Mouse (Mus musculus) olfactory bulb, adult 2 months (tissue): ENCODE results near the gene Slc23a3. TPM values are rescaled to one million over a fixed set of nuclear protein-coding genes. Genes with fewer than 3 reads are reported as not detected.

Experiments used
- H3K27ac ChIP-seq: fragments of 200-500 bp; 2 replicates; pipeline ENCODE4 v1.5.1; 2012; ENCODE audit warnings: low read depth, low read length; ENCODE audit not compliant: insufficient read depth
- H3K4me1 ChIP-seq: fragments of 200-500 bp; 2 replicates; pipeline ENCODE4 v1.6.1; 2012; ENCODE audit warnings: low read length; ENCODE audit not compliant: control insufficient read depth, insufficient read depth
- H3K4me3 ChIP-seq: fragments of 200-500 bp; 2 replicates; pipeline ENCODE4 v1.5.1; 2012; ENCODE audit warnings: mild to moderate bottlenecking, low read depth, low read length, moderate library complexity; ENCODE audit not compliant: insufficient read depth
- CTCF ChIP-seq: fragments of 200-500 bp; IDR thresholded peaks from 2 replicates; pipeline ENCODE4 v1.5.1; 2012; ENCODE audit warnings: low read depth, mild to moderate bottlenecking, low read length, moderate library complexity; ENCODE audit not compliant: insufficient read depth
- POLR2A ChIP-seq: fragments of 200-500 bp; IDR thresholded peaks from 2 replicates; pipeline ENCODE4 v1.6.1; 2012; ENCODE audit warnings: mild to moderate bottlenecking, low read depth, low read length, moderate library complexity; ENCODE audit not compliant: insufficient read depth
- WGBS: fragments of 180-500 bp; shearing (Covaris S2); methylation state at CpG from one replicate; pipeline ENCODE4 v1.1.7; 2018; 5-methylcytosine and 5-hydroxymethylcytosine counted together
- polyA plus RNA-seq: library from polyadenylated mRNA; stranded (reverse); fragments of >200 nt; gene quantifications from 2 replicates; pipeline ENCODE4 v1.2.4, GENCODE M21; 2012; ENCODE audit warnings: low replicate concordance; ENCODE audit not compliant: missing spikeins, insufficient read depth, insufficient read length

Gene Slc23a3
- polyA plus RNA-seq, 1 experiment = not detected

GRCm38 (mm10) chr1:75141486-75142190 lies 7.9 kb upstream of the Slc23a3 start:
- WGBS = under 1% methylated on average over 53 of the region's 53 CpGs
- Histone ChIP-seq H3K4me3 (peak overlapping the region; percentile 98), H3K4me1 (peaks cover 19% of the 10 kb centered on the region), H3K27ac (peak overlapping the region; percentile 88)
- TF ChIP-seq CTCF = no peak
- no peak for TF ChIP-seq POLR2A

- peak overlapping the region; percentile 98 for H3K4me3 ChIP-seq
- no peak for TF ChIP-seq CTCF
- no peak for TF ChIP-seq POLR2A
- H3K4me1 ChIP-seq = peaks cover 15% of the 10 kb centered on the region
- WGBS = 30% methylated on average over 4 of the region's 4 CpGs
- peak overlapping the region; percentile 88; the same call in 1 of the 2 replicates for H3K27ac ChIP-seq
Measured at GRCm38 (mm10) chr1:75140601-75141190, 7.0 kb upstream of the Slc23a3 start.

- H3K4me1 ChIP-seq = peaks cover 9% of the 10 kb centered on the region
- 97% methylated on average over 2 of the region's 2 CpGs for WGBS
- H3K4me3 ChIP-seq = no peak overlapping the region
- H3K27ac ChIP-seq = no peak overlapping the region
- no peak for TF ChIP-seq CTCF
- TF ChIP-seq POLR2A = no peak
Measured at GRCm38 (mm10) chr1:75138448-75138847, 4.8 kb upstream of the Slc23a3 start.

DNA sequence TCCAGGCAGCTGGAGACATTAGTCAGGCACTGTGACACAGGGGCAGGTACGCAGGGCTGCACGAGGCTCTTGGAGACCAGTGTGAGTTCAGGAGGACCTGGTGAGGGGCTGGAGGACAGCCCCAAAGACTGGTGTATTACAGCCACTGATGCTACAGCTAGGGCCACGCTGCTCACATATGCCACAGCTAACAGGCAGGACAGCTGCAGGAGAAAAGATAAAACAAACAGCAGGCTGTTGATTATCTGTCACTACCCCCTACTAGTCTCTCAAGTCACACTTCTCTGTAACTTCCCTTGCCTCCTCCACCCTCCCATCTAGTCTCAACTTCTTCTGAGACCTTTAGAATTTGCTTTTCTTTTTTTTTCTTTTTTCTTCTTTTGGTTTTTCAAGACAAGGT lies 3.0 kb upstream of the Slc23a3 start:
- Histone ChIP-seq H3K27ac (no peak overlapping the region), H3K4me1 (peaks cover 9% of the 10 kb centered on the region), H3K4me3 (no peak overlapping the region)
- TF ChIP-seq CTCF (no peak), POLR2A (no peak)
- 81% methylated on average over 3 of the region's 3 CpGs for WGBS

DNA sequence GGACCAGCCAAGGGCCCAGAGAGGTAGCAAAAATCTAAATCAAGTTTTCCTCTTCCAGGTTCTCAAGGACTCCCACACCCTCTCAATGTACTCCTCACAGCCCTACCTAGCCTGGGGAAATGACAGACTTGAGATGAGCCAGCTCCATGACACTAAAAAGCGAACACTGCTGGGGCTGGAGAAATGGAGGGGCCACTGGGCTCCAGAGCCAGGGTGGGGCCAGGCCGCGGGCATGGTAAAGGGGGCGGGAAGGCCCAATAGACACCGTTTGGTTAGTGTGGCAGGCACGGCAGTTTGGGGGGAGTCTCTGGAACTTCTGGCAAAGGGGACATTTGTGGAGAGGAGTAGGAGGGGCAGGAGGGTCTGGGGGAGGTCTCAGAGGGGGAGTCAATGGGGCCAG lies 2.6 kb upstream of the Slc23a3 start:
- TF ChIP-seq POLR2A = no peak
- TF ChIP-seq CTCF = no peak
- H3K4me1 ChIP-seq = peaks cover 9% of the 10 kb centered on the region
- 89% methylated on average over 6 of the region's 6 CpGs for WGBS
- no peak overlapping the region for H3K4me3 ChIP-seq
- H3K27ac ChIP-seq = no peak overlapping the region

GRCm38 (mm10) chr1:75128641-75129040 lies 5.0 kb downstream of the Slc23a3 start:
- Histone ChIP-seq H3K4me3 (no peak overlapping the region), H3K4me1 (peaks cover 5% of the 10 kb centered on the region; the same call in 1 of the 2 replicates), H3K27ac (no peak overlapping the region)
- TF ChIP-seq CTCF (no peak), POLR2A (no peak)
- 51% methylated on average over 3 of the region's 3 CpGs for WGBS

GRCm38 (mm10) chr1:75125418-75125817 lies 8.3 kb downstream of the Slc23a3 start:
- TF ChIP-seq POLR2A = no peak
- TF ChIP-seq CTCF = no peak
- 37% methylated on average over 5 of the region's 5 CpGs for WGBS
- Histone ChIP-seq H3K4me3 (no peak overlapping the region), H3K27ac (no peak overlapping the region), H3K4me1 (peaks cover 5% of the 10 kb centered on the region; the same call in 1 of the 2 replicates)

- Histone ChIP-seq H3K4me1 (peaks cover 5% of the 10 kb centered on the region; the same call in 1 of the 2 replicates), H3K27ac (peak within 1 kb of the TSS; percentile 59), H3K4me3 (peak within 1 kb of the TSS; percentile 58)
- 1% methylated on average over 56 of the region's 56 CpGs for WGBS
- TF ChIP-seq CTCF (peak; percentile 47; the same call in 1 of the 2 replicates), POLR2A (peak; percentile 73)
Measured at GRCm38 (mm10) chr1:75124346-75125321, 9.1 kb downstream of the Slc23a3 start, which contains the start of gene Nhej1. Gene Nhej1, minus strand, starts transcription at chr1:75125200.
